Mouse (Mus musculus) midbrain, embryonic 10.5 days (tissue): Measurements from ENCODE around the gene Trim62. TPM values are rescaled to one million over a fixed set of nuclear protein-coding genes. Genes with fewer than 3 reads are reported as not detected.
"Not testable (repeated sequence)": the region's sequence is repeated elsewhere in the genome, so short reads cannot be mapped to it uniquely, and the experiment has no call there.

Experiments used
- DNase-seq: peaks from one replicate; pipeline ENCODE4 v3.0.0-alpha.2; 2017; ENCODE audit warnings: low spot score
- H3K27ac ChIP-seq: fragments of 300-500 bp; sonication (generic); replicated peaks from 2 replicates; pipeline ENCODE4 v1.5.1; 2016; ENCODE audit warnings: mild to moderate bottlenecking
- H3K27me3 ChIP-seq: fragments of 300-500 bp; sonication (generic); 2 replicates; pipeline ENCODE4 v1.6.1; 2016; ENCODE audit warnings: low read depth, mild to moderate bottlenecking; ENCODE audit not compliant: poor library complexity, severe bottlenecking
- H3K36me3 ChIP-seq: fragments of 300-500 bp; sonication (generic); 2 replicates; pipeline ENCODE4 v1.6.1; 2016; ENCODE audit warnings: mild to moderate bottlenecking, moderate library complexity
- H3K4me1 ChIP-seq: fragments of 300-500 bp; sonication (generic); 2 replicates; pipeline ENCODE4 v1.6.1; 2016
- H3K4me3 ChIP-seq: fragments of 300-500 bp; sonication (generic); 2 replicates; pipeline ENCODE4 v1.5.1; 2016; ENCODE audit warnings: mild to moderate bottlenecking, moderate library complexity
- H3K9me3 ChIP-seq: fragments of 300-500 bp; sonication (generic); replicated peaks from 2 replicates; pipeline ENCODE4 v1.6.1; 2016; ENCODE audit warnings: mild to moderate bottlenecking
- whole genome bisulfite sequencing: fragments of 180-500 bp; shearing (Covaris S2); methylation state at CpG from one replicate; pipeline ENCODE4 v1.1.7; 2016; 5-methylcytosine and 5-hydroxymethylcytosine counted together
- polyA plus RNA-seq: library from polyadenylated mRNA; unstranded; fragments of >200 nt; fragmentation: Nextera tagmentation; extraction: Ambion mirVana; gene quantifications from 2 replicates; pipeline ENCODE4 v1.2.1, GENCODE M21; 2016

The Trim62 gene
- polyA plus RNA-seq, 1 experiment from 2014 or later = 7.6 TPM

- peak; percentile 73 for DNase-seq
Observed at GRCm38 (mm10) chr4:128858226-128858625, 25.2 kb upstream of the Trim62 start.

DNA sequence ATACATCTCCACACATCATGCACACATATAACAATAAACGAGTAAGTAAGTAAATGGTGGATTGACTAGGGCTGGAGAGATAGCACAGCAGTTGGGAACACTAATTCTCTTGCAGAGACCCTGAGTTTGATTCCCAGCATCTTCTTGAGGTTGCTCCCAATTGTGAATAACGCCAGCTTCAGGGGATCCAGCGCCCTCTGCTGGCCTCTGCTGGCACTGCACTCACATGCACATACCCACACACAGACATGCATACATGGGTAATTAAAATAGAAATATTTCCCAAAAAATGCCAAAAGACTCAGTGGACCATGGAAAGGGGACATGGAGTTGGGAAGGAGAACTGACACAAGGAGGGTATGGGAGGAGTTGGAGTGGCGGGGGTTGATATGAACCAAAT lies 24.5 kb upstream of the Trim62 start:
- no peaks in the 10 kb centered on the region for H3K27me3 ChIP-seq
- 65% methylated on average over 4 of the region's 4 CpGs for WGBS
- no peak overlapping the region for H3K27ac ChIP-seq
- 0 out of 2 replicates have a peak, but pooled peaks cover 6% of the 10 kb centered on the region for H3K9me3 ChIP-seq
- no peak for DNase-seq
- no peaks in the 10 kb centered on the region for H3K36me3 ChIP-seq
- H3K4me1 ChIP-seq = peaks cover 13% of the 10 kb centered on the region
- no peak overlapping the region for H3K4me3 ChIP-seq

More at GRCm38 (mm10) chr4:128858226-128858625, 25.2 kb upstream of the Trim62 start:
- not testable (repeated sequence) for H3K27ac ChIP-seq, H3K9me3 ChIP-seq, H3K27me3 ChIP-seq, H3K4me3 ChIP-seq, H3K36me3 ChIP-seq
- H3K4me1 ChIP-seq = peaks cover 14% of the 10 kb centered on the region

GRCm38 (mm10) chr4:128872992-128873391 lies 10.4 kb upstream of the Trim62 start:
- Histone ChIP-seq H3K27me3 (peaks cover 6% of the 10 kb centered on the region; the same call in 1 of the 2 replicates), H3K27ac (no peak overlapping the region), H3K36me3 (no peaks in the 10 kb centered on the region), H3K4me1 (peaks cover 9% of the 10 kb centered on the region), H3K9me3 (no peaks in the 10 kb centered on the region), H3K4me3 (no peak overlapping the region)
- no peak for DNase-seq
- 65% methylated on average over 19 of the region's 19 CpGs for WGBS

- H3K27ac ChIP-seq = no peak overlapping the region
- 97% methylated on average over 17 of the region's 17 CpGs for WGBS
- H3K36me3 ChIP-seq = no peaks in the 10 kb centered on the region
- H3K9me3 ChIP-seq = no peaks in the 10 kb centered on the region
- peaks cover 7% of the 10 kb centered on the region; the same call in 1 of the 2 replicates for H3K27me3 ChIP-seq
- DNase-seq = no peak
- no peak overlapping the region for H3K4me3 ChIP-seq
- peaks cover 17% of the 10 kb centered on the region for H3K4me1 ChIP-seq
Observed at GRCm38 (mm10) chr4:128874062-128874461, 9.3 kb upstream of the Trim62 start.

DNA sequence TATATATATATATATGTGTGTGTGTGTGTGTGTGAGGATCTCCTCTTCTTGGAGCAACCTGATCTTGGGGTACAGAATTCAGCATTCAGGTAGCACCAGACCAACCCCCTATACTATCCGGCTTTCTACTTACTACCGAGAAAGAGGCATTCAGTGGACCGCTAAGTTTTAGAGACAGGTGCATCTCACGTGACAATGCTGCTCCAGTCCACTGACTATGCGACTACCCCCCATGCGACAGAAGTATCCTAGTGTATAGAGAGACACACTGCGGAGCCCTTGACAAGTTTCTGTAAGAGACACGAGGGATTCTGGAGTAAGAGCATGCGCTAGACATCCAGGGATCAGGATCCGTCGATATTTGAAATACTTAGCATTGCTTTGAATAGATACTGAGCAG lies 7.9 kb upstream of the Trim62 start:
- Histone ChIP-seq H3K36me3 (no peaks in the 10 kb centered on the region), H3K4me1 (peaks cover 24% of the 10 kb centered on the region), H3K4me3 (no peak overlapping the region), H3K27ac (no peak overlapping the region), H3K27me3 (peaks cover 14% of the 10 kb centered on the region; the same call in 1 of the 2 replicates), H3K9me3 (no peaks in the 10 kb centered on the region)
- 93% methylated on average over 11 of the region's 11 CpGs for WGBS
- no peak for DNase-seq

GRCm38 (mm10) chr4:128877520-128877919 lies 5.9 kb upstream of the Trim62 start:
- no peaks in the 10 kb centered on the region for H3K36me3 ChIP-seq
- peak overlapping the region; percentile 13; the same call in 1 of the 2 replicates for H3K27ac ChIP-seq
- WGBS = 23% methylated on average over 6 of the region's 6 CpGs
- peaks cover 26% of the 10 kb centered on the region for H3K4me1 ChIP-seq
- H3K4me3 ChIP-seq = no peak overlapping the region
- DNase-seq = no peak
- H3K27me3 ChIP-seq = peaks cover 26% of the 10 kb centered on the region
- peaks cover 6% of the 10 kb centered on the region for H3K9me3 ChIP-seq

DNA sequence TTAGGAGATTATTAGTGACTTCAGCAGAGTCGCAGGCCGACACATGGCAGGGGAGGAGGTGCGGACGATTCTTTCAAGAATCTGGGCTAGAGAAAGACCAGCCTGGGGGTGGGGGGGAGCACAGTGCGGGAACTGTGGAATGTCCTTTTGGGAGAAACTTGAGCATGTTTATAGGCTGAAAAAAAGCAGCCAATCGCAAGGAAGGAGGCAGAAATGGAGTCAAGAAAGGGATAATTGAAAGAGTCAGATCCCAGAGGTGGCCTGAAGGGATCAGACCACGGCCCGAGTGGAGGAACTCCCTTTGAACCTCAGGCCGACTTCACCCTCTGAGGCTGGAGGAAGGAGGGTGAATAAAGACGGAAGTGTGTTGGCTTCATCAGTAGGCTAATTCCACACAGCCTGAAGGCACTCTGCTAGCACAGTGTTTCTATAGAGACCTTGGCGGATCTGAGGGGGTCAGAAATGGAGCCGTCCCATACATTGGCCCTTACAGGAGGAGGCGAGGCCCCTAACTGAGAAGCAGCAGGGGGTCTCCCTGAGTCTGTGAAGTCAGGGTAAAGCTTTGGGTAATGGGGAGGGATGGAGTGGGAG lies 4.4 kb upstream of the Trim62 start:
- 11% methylated on average over 13 of the region's 13 CpGs for WGBS
- DNase-seq = peak; percentile 39
- Histone ChIP-seq H3K27me3 (peaks cover 30% of the 10 kb centered on the region), H3K27ac (peak overlapping the region; percentile 30; the same call in 1 of the 2 replicates), H3K4me3 (0 out of 2 replicates have a peak overlapping the region, but pooled peaks have one; percentile 1), H3K4me1 (peaks cover 41% of the 10 kb centered on the region), H3K9me3 (peaks cover 6% of the 10 kb centered on the region), H3K36me3 (no peaks in the 10 kb centered on the region)

DNA sequence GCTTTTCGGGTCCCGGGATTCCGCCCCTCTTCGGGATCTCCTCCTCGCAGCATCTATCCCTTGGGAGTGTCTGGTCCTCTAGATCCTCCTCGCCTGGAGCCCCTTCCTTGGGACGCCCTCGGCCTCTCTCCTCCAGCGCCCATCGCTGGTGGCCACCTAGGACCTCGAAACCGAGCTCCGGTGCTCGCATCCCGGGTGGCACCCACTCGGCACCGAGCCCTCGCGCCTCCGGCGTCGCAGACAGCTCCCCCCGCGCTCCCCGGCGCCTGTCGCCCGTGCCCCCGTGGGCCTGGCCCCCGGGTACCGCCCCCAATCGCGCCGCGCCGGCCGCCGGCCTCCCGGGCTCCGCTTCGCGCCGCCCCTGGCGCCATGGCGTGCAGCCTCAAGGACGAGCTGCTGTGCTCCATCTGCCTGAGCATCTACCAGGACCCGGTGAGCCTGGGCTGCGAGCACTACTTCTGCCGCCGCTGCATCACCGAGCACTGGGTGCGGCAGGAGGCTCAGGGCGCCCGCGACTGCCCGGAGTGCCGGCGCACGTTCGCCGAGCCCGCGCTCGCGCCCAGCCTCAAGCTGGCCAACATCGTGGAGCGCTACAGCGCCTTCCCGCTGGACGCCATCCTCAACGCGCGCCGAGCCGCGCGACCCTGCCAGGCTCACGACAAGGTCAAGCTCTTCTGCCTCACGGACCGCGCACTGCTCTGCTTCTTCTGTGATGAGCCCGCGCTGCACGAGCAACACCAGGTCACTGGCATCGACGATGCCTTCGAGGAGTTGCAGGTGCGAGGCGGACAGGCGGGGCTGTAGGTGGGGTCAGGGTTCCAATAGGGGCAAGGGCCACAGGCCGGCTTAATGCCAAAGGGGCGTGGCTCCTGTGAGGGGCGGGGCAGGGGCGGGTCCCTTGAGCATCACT lies 676 bp downstream of the Trim62 start:
- Histone ChIP-seq H3K27me3 (peaks cover 49% of the 10 kb centered on the region), H3K4me1 (peaks cover 55% of the 10 kb centered on the region), H3K27ac (peak overlapping the region; percentile 83), H3K36me3 (peaks cover 4% of the 10 kb centered on the region; the same call in 1 of the 2 replicates), H3K9me3 (peaks cover 6% of the 10 kb centered on the region), H3K4me3 (peak overlapping the region; percentile 88)
- peak; percentile 75 for DNase-seq
- under 1% methylated on average over 94 of the region's 94 CpGs for WGBS

DNA sequence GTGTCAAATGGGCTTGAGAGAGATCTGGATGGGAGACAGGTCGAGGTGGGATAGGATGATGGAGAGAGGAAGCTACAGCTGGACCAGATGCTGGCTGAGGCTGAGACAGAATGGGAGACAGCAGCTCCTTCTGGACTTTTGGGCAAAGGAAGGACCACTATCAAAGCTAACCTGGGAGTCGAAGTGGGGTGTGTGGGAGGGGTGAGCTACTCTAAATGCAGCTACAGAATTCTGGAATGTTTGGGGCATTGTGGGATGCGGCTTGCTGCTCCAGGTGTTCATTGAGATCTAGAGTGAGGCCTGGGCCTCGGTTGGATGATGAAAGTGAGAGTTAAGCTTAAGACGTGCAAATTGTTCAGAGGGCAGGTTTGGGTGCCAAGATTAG lies 1.3 kb downstream of the Trim62 start:
- H3K36me3 ChIP-seq = peaks cover 4% of the 10 kb centered on the region; the same call in 1 of the 2 replicates
- 62% methylated on average over 5 of the region's 5 CpGs for WGBS
- DNase-seq = no peak
- peaks cover 48% of the 10 kb centered on the region for H3K4me1 ChIP-seq
- H3K4me3 ChIP-seq = peak overlapping the region; percentile 88
- H3K27ac ChIP-seq = peak overlapping the region; percentile 83
- H3K27me3 ChIP-seq = peaks cover 43% of the 10 kb centered on the region
- peaks cover 6% of the 10 kb centered on the region for H3K9me3 ChIP-seq

DNA sequence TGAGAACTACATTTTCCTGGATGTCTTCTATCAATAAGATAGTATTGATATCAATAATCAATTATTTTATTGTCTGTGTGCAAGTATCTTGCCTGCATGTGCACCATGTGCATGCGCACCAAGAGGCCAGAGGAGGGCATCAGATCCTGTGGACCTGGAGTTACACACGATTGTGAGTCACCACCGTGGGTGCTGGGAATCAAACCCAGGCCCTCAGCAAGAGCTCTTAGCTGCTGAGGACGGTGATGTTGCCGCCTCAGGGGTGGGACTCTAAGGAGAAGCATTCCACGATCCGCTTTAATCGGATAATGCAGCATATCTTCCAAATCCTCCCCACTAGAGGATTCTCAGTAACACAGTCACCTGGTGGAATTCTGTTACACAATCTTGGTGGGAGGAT lies 2.2 kb downstream of the Trim62 start:
- peaks cover 4% of the 10 kb centered on the region; the same call in 1 of the 2 replicates for H3K36me3 ChIP-seq
- H3K4me1 ChIP-seq = peaks cover 48% of the 10 kb centered on the region
- H3K27ac ChIP-seq = no peak overlapping the region
- peaks cover 42% of the 10 kb centered on the region for H3K27me3 ChIP-seq
- peaks cover 6% of the 10 kb centered on the region for H3K9me3 ChIP-seq
- 96% methylated on average over 8 of the region's 8 CpGs for WGBS
- DNase-seq = no peak
- H3K4me3 ChIP-seq = peak overlapping the region; percentile 16; the same call in 1 of the 2 replicates

DNA sequence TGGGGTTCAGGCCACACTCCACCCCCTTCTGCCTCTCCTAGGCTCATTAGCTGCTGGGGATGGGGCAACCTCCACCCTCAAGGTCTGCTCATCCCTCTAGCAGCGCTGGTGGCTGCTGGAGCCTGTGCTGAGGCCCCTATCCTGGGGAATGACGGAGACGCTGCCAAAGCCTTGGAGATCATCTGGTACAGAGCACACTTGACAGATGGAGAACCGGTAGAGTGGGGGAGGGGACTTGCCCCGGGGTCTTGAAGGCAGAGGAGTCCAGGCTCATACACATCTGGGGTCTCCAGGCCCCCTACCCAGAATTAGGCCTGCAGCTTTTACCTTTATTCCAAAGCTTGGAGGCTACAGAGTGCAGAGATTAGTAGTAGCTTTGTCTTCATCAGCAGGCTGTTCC lies 3.2 kb downstream of the Trim62 start:
- peaks cover 48% of the 10 kb centered on the region for H3K4me1 ChIP-seq
- H3K4me3 ChIP-seq = no peak overlapping the region
- WGBS = 61% methylated on average over 5 of the region's 5 CpGs

GRCm38 (mm10) chr4:128887026-128887425 lies 3.6 kb downstream of the Trim62 start:
- no peaks in the 10 kb centered on the region for H3K9me3 ChIP-seq
- no peak overlapping the region for H3K27ac ChIP-seq
- 78% methylated on average over 10 of the region's 10 CpGs for WGBS
- DNase-seq = no peak
- peaks cover 36% of the 10 kb centered on the region for H3K27me3 ChIP-seq
- no peak overlapping the region for H3K4me3 ChIP-seq
- H3K4me1 ChIP-seq = peaks cover 48% of the 10 kb centered on the region
- H3K36me3 ChIP-seq = peaks cover 4% of the 10 kb centered on the region; the same call in 1 of the 2 replicates

More for the DNA sequence above, 3.2 kb downstream of the Trim62 start:
- H3K27me3 ChIP-seq = peaks cover 40% of the 10 kb centered on the region
- no peak for DNase-seq
- H3K27ac ChIP-seq = peak overlapping the region; percentile 59; the same call in 1 of the 2 replicates
- no peaks in the 10 kb centered on the region for H3K9me3 ChIP-seq
- H3K36me3 ChIP-seq = peaks cover 4% of the 10 kb centered on the region; the same call in 1 of the 2 replicates
